Mouse (Mus musculus) myocyte (in vitro differentiated cells): ENCODE data around the gene Arhgap25. TPM values are rescaled to one million over a fixed set of nuclear protein-coding genes. Genes with fewer than 3 reads are reported as not detected.

ENCODE experiments used
- H3K27me3 ChIP-seq: one replicate; pipeline ENCODE4 v1.6.1; 2011; ENCODE audit not compliant: control insufficient read depth, insufficient read depth, insufficient read length
- H3K36me3 ChIP-seq: one replicate; pipeline ENCODE4 v1.6.1; 2011; ENCODE audit not compliant: control insufficient read depth, insufficient read depth
- H3K4me2 ChIP-seq: one replicate; pipeline ENCODE4 v1.6.1; 2011; ENCODE audit warnings: low read depth, control low read depth
- H3K4me3 ChIP-seq: one replicate; pipeline ENCODE4 v1.5.1; 2011; ENCODE audit warnings: mild to moderate bottlenecking, control low read depth, moderate library complexity
- H3K79me2 ChIP-seq: one replicate; pipeline ENCODE4 v1.6.1; 2011; ENCODE audit not compliant: control insufficient read depth, insufficient read depth
- H3ac ChIP-seq: one replicate; pipeline ENCODE4 v1.6.1; 2011; ENCODE audit not compliant: control insufficient read depth, insufficient read length
- CEBPB ChIP-seq: IDR thresholded peaks from 2 replicates; pipeline ENCODE4 v1.6.1; 2011; ENCODE audit warnings: mild to moderate bottlenecking, moderate library complexity; ENCODE audit not compliant: poor library complexity, insufficient read depth, severe bottlenecking
- E2F4 ChIP-seq: IDR thresholded peaks from one replicate; pipeline ENCODE4 v1.6.1; 2011; ENCODE audit warnings: mild to moderate bottlenecking, control low read depth, moderate library complexity; ENCODE audit not compliant: insufficient read depth
- MAX ChIP-seq: IDR thresholded peaks from one replicate; pipeline ENCODE4 v1.6.1; 2011; ENCODE audit warnings: low read depth, mild to moderate bottlenecking, control low read depth
- MYOD1 ChIP-seq, 3 experiments: IDR thresholded peaks; one replicate each; pipeline ENCODE4 v1.6.1; 2011; ENCODE audit warnings: control low read depth in 2 of 3, low read depth in 2 of 3, mild to moderate bottlenecking in 2 of 3, moderate library complexity in 1 of 3; ENCODE audit not compliant: insufficient read length in 2 of 3, control insufficient read depth in 1 of 3
- MYOG ChIP-seq, 3 experiments: IDR thresholded peaks; one replicate each; pipeline ENCODE4 v1.6.1; 2011; ENCODE audit warnings: control low read depth in 2 of 3, low read depth in 2 of 3, mild to moderate bottlenecking in 2 of 3; ENCODE audit not compliant: insufficient read length in 2 of 3, control insufficient read depth in 1 of 3, insufficient read depth in 1 of 3
- POLR2A ChIP-seq: IDR thresholded peaks from one replicate; pipeline ENCODE4 v1.6.1; 2011; ENCODE audit warnings: low read depth, mild to moderate bottlenecking, control low read depth, moderate library complexity; ENCODE audit not compliant: insufficient read length
- POLR2AphosphoS2 ChIP-seq: IDR thresholded peaks from one replicate; pipeline ENCODE4 v1.6.1; 2011; ENCODE audit warnings: low read depth, control low read depth; ENCODE audit not compliant: insufficient read length
- REST ChIP-seq: IDR thresholded peaks from one replicate; pipeline ENCODE4 v1.6.1; 2011; ENCODE audit warnings: mild to moderate bottlenecking, control low read depth, moderate library complexity; ENCODE audit not compliant: insufficient read depth, insufficient read length
- SRF ChIP-seq: IDR thresholded peaks from one replicate; pipeline ENCODE4 v1.6.1; 2011; ENCODE audit warnings: low read depth; ENCODE audit not compliant: control insufficient read depth, insufficient read length
- TCF12 ChIP-seq: IDR thresholded peaks from one replicate; pipeline ENCODE4 v1.6.1; 2011; ENCODE audit warnings: mild to moderate bottlenecking, control low read depth; ENCODE audit not compliant: poor library complexity, insufficient read depth, severe bottlenecking
- TCF3 ChIP-seq: IDR thresholded peaks from one replicate; pipeline ENCODE4 v1.6.1; 2011; ENCODE audit warnings: low read depth, control low read depth; ENCODE audit not compliant: insufficient read length
- USF1 ChIP-seq: IDR thresholded peaks from one replicate; pipeline ENCODE4 v1.6.1; 2011; ENCODE audit warnings: low read depth, mild to moderate bottlenecking, control low read depth, moderate library complexity
- polyA plus RNA-seq: library from polyadenylated mRNA; unstranded; fragments of >200 nt; fragmentation: generic; extraction: Trizol; gene quantifications from one replicate; pipeline ENCODE4 v1.2.1, GENCODE M21; 2012; ENCODE audit warnings: missing spikeins

The Arhgap25 gene
- polyA plus RNA-seq, 1 experiment, result 0.34 TPM

DNA sequence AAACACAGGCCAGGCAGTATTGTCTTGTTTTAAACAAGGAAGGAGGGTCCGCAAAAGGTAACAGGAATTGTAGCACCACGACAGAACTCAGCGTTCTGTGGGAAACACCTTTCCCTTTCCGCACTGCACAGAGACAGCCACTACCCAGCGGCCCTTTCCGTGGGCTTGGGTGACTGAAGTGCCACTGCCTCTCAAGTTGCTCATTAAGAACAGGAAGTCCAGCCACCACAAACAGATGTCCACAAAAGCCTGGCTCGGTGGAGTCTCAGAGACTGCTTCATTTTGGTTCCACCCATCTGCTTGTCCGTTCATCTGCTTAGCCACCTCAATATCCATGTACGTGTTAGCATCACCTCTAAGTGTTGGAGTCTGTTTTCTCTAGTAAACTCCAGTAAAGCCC, 38.7 kb downstream of the Arhgap25 start:
- Histone ChIP-seq H3K4me2 (no peak overlapping the region), H3K4me3 (no peak overlapping the region), H3K79me2 (no peaks in the 10 kb centered on the region), H3ac (no peak overlapping the region), H3K27me3 (peaks cover 11% of the 10 kb centered on the region), H3K36me3 (no peaks in the 10 kb centered on the region)
- TF ChIP-seq POLR2A (no peak), USF1 (no peak), MAX (no peak), TCF12 (no peak), TCF3 (no peak), REST (no peak), MYOG (IDR thresholded peaks at IDR 0.05; ENCODE audit: control insufficient read depth in 1 of 3, insufficient read depth in 1 of 3, insufficient read length in 2 of 3, low read depth in 2 of 3) (no peak), CEBPB (no peak), SRF (no peak), E2F4 (no peak)

DNA sequence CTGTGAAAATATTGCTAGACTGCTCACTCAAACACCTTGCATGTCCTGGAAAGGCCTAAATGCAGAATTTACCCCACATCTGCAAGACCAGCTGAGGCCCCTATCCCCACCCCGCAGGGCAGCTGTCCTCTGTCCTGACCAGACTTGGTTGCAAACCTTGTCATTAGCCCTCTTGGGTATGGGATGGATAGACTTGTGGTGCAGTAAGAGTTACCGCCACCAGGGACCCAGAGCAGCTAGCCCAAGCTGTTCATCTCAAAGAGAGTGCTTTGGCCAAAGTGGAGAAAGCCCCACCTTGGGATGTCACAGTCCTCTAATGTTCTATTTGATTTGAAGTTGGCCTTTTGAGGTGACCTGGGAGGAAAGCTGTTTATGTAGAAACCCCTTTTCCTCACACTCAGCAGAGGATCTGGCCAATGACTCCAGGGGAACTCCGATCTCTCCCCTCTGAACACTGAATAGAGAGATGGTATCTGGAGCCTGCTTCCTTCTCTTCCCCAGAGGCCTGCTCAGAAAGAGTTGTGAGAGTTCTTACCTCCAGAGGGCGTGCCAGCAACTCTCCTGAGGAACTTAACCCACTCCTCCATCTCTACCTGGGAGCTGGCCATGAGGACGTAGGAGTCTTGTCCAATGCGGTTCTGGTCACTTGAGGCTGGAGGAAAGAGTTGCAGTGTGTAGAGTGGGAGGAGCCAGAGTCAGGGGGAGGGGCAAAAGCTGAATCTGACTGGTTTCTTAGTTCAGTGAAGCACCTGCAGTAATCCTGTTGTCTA, 45.2 kb downstream of the Arhgap25 start:
- Histone ChIP-seq H3K36me3 (no peaks in the 10 kb centered on the region), H3K27me3 (peaks cover 41% of the 10 kb centered on the region), H3K4me3 (no peak overlapping the region), H3ac (no peak overlapping the region), H3K4me2 (no peak overlapping the region), H3K79me2 (no peaks in the 10 kb centered on the region)
- TF ChIP-seq MYOD1 (IDR thresholded peaks at IDR 0.05; ENCODE audit: control insufficient read depth in 1 of 3, insufficient read length in 2 of 3, low read depth in 2 of 3), result no peak
- TF ChIP-seq USF1, result no peak
- TF ChIP-seq CEBPB, result no peak
- no peak for TF ChIP-seq REST
- TF ChIP-seq POLR2AphosphoS2, result no peak
- no peak for TF ChIP-seq MYOG (IDR thresholded peaks at IDR 0.05; ENCODE audit: control insufficient read depth in 1 of 3, insufficient read depth in 1 of 3, insufficient read length in 2 of 3, low read depth in 2 of 3)
- no peak for TF ChIP-seq TCF3
- no peak for TF ChIP-seq POLR2A
- TF ChIP-seq SRF, result no peak
- no peak for TF ChIP-seq MAX

DNA sequence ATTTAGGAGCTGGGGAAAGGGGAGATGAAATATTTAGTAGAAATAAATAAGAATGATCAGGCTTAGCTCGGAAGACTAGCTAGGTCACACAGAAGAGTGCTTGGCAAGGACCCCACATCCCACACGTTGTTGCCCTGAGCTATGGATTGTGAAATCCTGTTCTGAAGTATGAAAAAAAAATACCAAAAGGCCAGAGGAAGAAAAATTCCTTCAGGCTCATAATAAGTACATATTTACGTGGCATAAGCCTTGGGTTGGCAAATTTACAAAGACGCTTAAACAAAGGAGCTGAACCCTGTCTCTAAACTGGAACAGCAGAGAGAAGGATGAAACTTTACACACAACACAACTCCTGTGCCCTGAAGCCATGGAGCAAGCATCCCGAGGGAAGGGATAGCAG, 48.3 kb downstream of the Arhgap25 start:
- peaks cover 31% of the 10 kb centered on the region for H3K27me3 ChIP-seq
- TF ChIP-seq POLR2AphosphoS2 (no peak), TCF12 (no peak), SRF (no peak), MAX (no peak), TCF3 (no peak), MYOD1 (IDR thresholded peaks at IDR 0.05; ENCODE audit: control insufficient read depth in 1 of 3, insufficient read length in 2 of 3, low read depth in 2 of 3) (no peak), E2F4 (no peak), MYOG (IDR thresholded peaks at IDR 0.05; ENCODE audit: control insufficient read depth in 1 of 3, insufficient read depth in 1 of 3, insufficient read length in 2 of 3, low read depth in 2 of 3) (no peak), POLR2A (no peak), CEBPB (no peak)
- no peaks in the 10 kb centered on the region for H3K36me3 ChIP-seq
- H3K4me3 ChIP-seq, result no peak overlapping the region
- no peak overlapping the region for H3K4me2 ChIP-seq
- no peak overlapping the region for H3ac ChIP-seq
- no peaks in the 10 kb centered on the region for H3K79me2 ChIP-seq

- H3K79me2 ChIP-seq, result no peaks in the 10 kb centered on the region
- no peaks in the 10 kb centered on the region for H3K36me3 ChIP-seq
- no peak overlapping the region for H3K4me3 ChIP-seq
- no peak overlapping the region for H3K4me2 ChIP-seq
- H3K27me3 ChIP-seq, result peaks cover 31% of the 10 kb centered on the region
- TF ChIP-seq E2F4 (no peak), TCF12 (no peak), MYOG (IDR thresholded peaks at IDR 0.05; ENCODE audit: control insufficient read depth in 1 of 3, insufficient read depth in 1 of 3, insufficient read length in 2 of 3, low read depth in 2 of 3) (no peak), POLR2A (no peak)
- H3ac ChIP-seq, result no peak overlapping the region
Measured at GRCm38 (mm10) chr6:87483900-87484289, 49.2 kb downstream of the Arhgap25 start.

GRCm38 (mm10) chr6:87483224-87483899, 49.7 kb downstream of the Arhgap25 start:
- Histone ChIP-seq H3K4me3 (no peak overlapping the region), H3K27me3 (peaks cover 27% of the 10 kb centered on the region), H3K4me2 (no peak overlapping the region), H3K36me3 (no peaks in the 10 kb centered on the region), H3ac (no peak overlapping the region), H3K79me2 (no peaks in the 10 kb centered on the region)
- no peak for TF ChIP-seq SRF
- TF ChIP-seq TCF12, result no peak
- no peak for TF ChIP-seq MYOD1 (IDR thresholded peaks at IDR 0.05; ENCODE audit: control insufficient read depth in 1 of 3, insufficient read length in 2 of 3, low read depth in 2 of 3)
- no peak for TF ChIP-seq CEBPB
- no peak for TF ChIP-seq USF1
- no peak for TF ChIP-seq MAX
- TF ChIP-seq POLR2A, result no peak
- TF ChIP-seq REST, result no peak
- TF ChIP-seq POLR2AphosphoS2, result no peak
- TF ChIP-seq E2F4, result no peak
- TF ChIP-seq MYOG (IDR thresholded peaks at IDR 0.05; ENCODE audit: control insufficient read depth in 1 of 3, insufficient read depth in 1 of 3, insufficient read length in 2 of 3, low read depth in 2 of 3), result no peak
- TF ChIP-seq TCF3, result no peak
